Mouse (Mus musculus): ENCODE results near the gene Arl4c.

DNA sequence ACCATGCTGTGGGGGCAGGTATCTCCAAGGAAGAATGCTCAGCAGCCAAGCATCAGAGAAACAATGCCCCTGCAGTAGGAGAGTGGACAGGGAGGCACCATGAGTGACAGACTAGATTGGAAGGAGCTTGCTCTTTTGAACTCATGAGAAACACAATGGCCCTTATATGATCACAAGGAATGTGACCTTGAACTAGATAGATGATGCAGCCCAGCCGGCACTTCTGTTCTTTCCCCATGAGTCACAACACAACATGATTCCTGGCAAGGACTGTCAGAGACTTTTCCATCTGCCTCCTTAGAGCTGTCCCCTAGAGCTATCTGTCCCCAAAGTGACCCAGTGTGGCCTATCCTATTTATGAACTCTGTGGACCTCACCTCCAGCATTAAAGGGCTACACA, 27.5 kb upstream of the Arl4c start:
- TF ChIP-seq POLR2A (IDR thresholded peaks at IDR 0.05; ENCODE audit: borderline replicate concordance, insufficient read depth, low read length) (no peak), CTCF (IDR thresholded peaks at IDR 0.05; ENCODE audit: borderline replicate concordance, insufficient read depth, low read depth, low read length) (no peak)
